Mouse (Mus musculus) erythroid progenitor cell, adult 5-6 weeks (primary cell): ENCODE measurements around the gene Mthfd1. TPM values are rescaled to one million over a fixed set of nuclear protein-coding genes. Genes with fewer than 3 reads are reported as not detected.
A peak's percentile ranks its signal among the peaks of the same experiment; 100 is the strongest.

Source experiments
- ATAC-seq: replicated peaks from 2 replicates; pipeline ENCODE4 v1.8.0; 2016; ENCODE audit warnings: moderate number of reproducible peaks, mild to moderate bottlenecking, moderate TSS enrichment, inconsistent platforms; ENCODE audit not compliant: poor library complexity, low FRiP score, severe bottlenecking
- total RNA-seq, 2 experiments: library from RNA; stranded (forward) in 1 of 2; stranded (reverse) in 1 of 2; fragments of 150-400 nt in 1 of 2; fragments of 186-747, 209-891 nt in 1 of 2; gene quantifications; 2 replicates each; pipeline versions ENCODE4 v1.2.3 to v1.2.4; 2015 to 2017; ENCODE audit warnings: low replicate concordance in 2 of 2

The Mthfd1 gene
- total RNA-seq, 2 experiments from 2014 or later = 27.2 to 32.0 TPM

- no peak for ATAC-seq
Measured at GRCm38 (mm10) chr12:76290271-76290670, 35.2 kb downstream of the Mthfd1 start.

- ATAC-seq = peak; percentile 77
Measured at GRCm38 (mm10) chr12:76293192-76293591, 38.1 kb downstream of the Mthfd1 start.

- no peak for ATAC-seq
Measured at GRCm38 (mm10) chr12:76297830-76298229, 42.7 kb downstream of the Mthfd1 start.

GRCm38 (mm10) chr12:76299361-76299906 lies 44.3 kb downstream of the Mthfd1 start:
- no peak for ATAC-seq

GRCm38 (mm10) chr12:76300367-76300766 lies 45.3 kb downstream of the Mthfd1 start:
- ATAC-seq = no peak

GRCm38 (mm10) chr12:76303474-76303873 lies 48.4 kb downstream of the Mthfd1 start:
- ATAC-seq = no peak

GRCm38 (mm10) chr12:76304199-76304598 lies 49.1 kb downstream of the Mthfd1 start:
- ATAC-seq = no peak

- ATAC-seq = no peak
Measured at GRCm38 (mm10) chr12:76305107-76305506, 50.0 kb downstream of the Mthfd1 start.

GRCm38 (mm10) chr12:76306852-76307561 lies 51.9 kb downstream of the Mthfd1 start:
- no peak for ATAC-seq

GRCm38 (mm10) chr12:76307964-76308363 lies 52.9 kb downstream of the Mthfd1 start:
- ATAC-seq = no peak

- ATAC-seq = no peak
Measured at GRCm38 (mm10) chr12:76308436-76308835, 53.3 kb downstream of the Mthfd1 start.

- no peak for ATAC-seq
Measured at GRCm38 (mm10) chr12:76310007-76310406, 54.9 kb downstream of the Mthfd1 start.

- ATAC-seq = no peak
Measured at GRCm38 (mm10) chr12:76310633-76311032, 55.5 kb downstream of the Mthfd1 start.

- ATAC-seq = no peak
Measured at GRCm38 (mm10) chr12:76311227-76311626, 56.1 kb downstream of the Mthfd1 start.

- ATAC-seq = no peak
Measured at GRCm38 (mm10) chr12:76311951-76312350, 56.9 kb downstream of the Mthfd1 start.

- ATAC-seq = peak; percentile 89
Measured at GRCm38 (mm10) chr12:76318282-76319212, 63.4 kb downstream of the Mthfd1 start.

- no peak for ATAC-seq
Measured at GRCm38 (mm10) chr12:76324679-76325431, 69.8 kb downstream of the Mthfd1 start, which contains the start of gene Akap5. Gene Akap5 (plus strand): TSS chr12:76324891.

GRCm38 (mm10) chr12:76326437-76327220 lies 71.5 kb downstream of the Mthfd1 start:
- no peak for ATAC-seq
